Mouse (Mus musculus) liver, postnatal 0 days (tissue): ENCODE measurements around the gene Vps37c.

Source experiments
- CTCF ChIP-seq: sonication (generic); IDR thresholded peaks from 2 replicates; pipeline ENCODE4 v1.5.1; 2016; ENCODE audit warnings: antibody characterized with exemption, low read depth
- EP300 ChIP-seq: IDR thresholded peaks from 2 replicates; pipeline ENCODE4 v1.6.1; 2016; ENCODE audit warnings: antibody characterized with exemption, low read depth, mild to moderate bottlenecking

GRCm38 (mm10) chr19:10701013-10701726 is 12.6 kb downstream of the Vps37c start:
- no peak for TF ChIP-seq CTCF
- no peak for TF ChIP-seq EP300
